Mouse (Mus musculus): Measurements from ENCODE around the gene Trmt2b. TPM values are rescaled to one million over a fixed set of nuclear protein-coding genes. Genes with fewer than 3 reads are reported as not detected.

Gene Trmt2b
- polyA plus RNA-seq, 1 experiment from 2014 or later: 6.6 TPM

DNA sequence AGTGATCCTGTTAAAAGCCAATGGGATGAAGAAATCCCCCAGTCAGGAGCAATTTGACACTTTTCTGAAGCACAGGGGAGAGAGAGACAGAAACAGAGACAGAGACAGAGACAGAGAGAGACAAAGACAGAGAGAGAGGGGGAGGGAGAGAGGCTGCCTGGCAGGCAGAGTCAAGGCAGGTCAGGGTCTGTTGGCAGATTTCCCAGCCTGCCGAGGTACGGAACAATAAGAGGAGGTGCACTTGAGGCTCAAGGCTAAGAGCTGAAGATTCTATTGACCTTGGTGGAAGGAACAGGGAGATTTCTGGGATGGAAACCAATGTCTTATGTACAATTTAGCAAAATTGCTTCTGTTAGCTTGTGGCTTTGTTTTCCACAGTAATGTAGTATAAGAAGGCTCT lies 28.6 kb downstream of the Trmt2b start:
- Histone ChIP-seq H3K27me3 (ENCODE audit: control insufficient read depth, insufficient read depth, low read length) (no peaks in the 10 kb centered on the region), H3K9me3 (ENCODE audit: control insufficient read depth, low read length) (no peaks in the 10 kb centered on the region), H3K4me3 (ENCODE audit: low read depth, low read length) (no peak overlapping the region), H3K4me2 (ENCODE audit: low read depth) (no peak overlapping the region), H3K9ac (ENCODE audit: low read length) (no peak overlapping the region), H3K27ac (ENCODE audit: low read depth, low read length) (no peak overlapping the region), H3K4me1 (ENCODE audit: control insufficient read depth, insufficient read depth, low read length) (no peaks in the 10 kb centered on the region), H3K36me3 (ENCODE audit: control insufficient read depth, insufficient read depth, low read length) (no peaks in the 10 kb centered on the region)
- DNase-seq (ENCODE audit: low spot score) (no peak), ATAC-seq (ENCODE audit: insufficient read depth, low FRiP score, low TSS enrichment) (no peak)
- WGBS: 85% methylated on average over 2 of the region's 2 CpGs

DNA sequence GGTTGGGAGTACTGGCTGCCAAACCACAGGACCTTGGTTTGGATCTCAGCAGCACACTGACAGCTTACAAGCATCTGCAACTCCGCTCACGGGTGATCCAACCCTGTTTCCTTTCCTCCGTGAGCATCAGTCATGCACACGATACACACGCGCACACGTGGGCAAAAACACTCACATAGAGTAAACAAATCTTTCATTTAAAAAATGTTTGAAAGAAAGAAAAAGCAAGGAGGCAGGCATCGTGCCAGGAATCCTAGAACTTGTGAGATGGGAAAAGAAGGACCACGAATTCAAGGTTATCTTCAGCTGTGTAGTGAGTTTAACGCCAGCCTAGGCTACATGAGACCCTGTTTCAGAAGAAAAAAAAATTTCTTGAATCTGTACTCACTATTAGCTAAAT lies 30.8 kb downstream of the Trmt2b start:
- Histone ChIP-seq H3K9me3 (ENCODE audit: control insufficient read depth, low read length) (no peaks in the 10 kb centered on the region), H3K4me2 (ENCODE audit: low read depth) (no peak overlapping the region), H3K36me3 (ENCODE audit: control insufficient read depth, insufficient read depth, low read length) (no peaks in the 10 kb centered on the region), H3K27me3 (ENCODE audit: control insufficient read depth, insufficient read depth, low read length) (no peaks in the 10 kb centered on the region), H3K4me1 (ENCODE audit: control insufficient read depth, insufficient read depth, low read length) (no peaks in the 10 kb centered on the region), H3K27ac (ENCODE audit: low read depth, low read length) (no peak overlapping the region), H3K9ac (ENCODE audit: low read length) (no peak overlapping the region), H3K4me3 (ENCODE audit: low read depth, low read length) (no peak overlapping the region)
- ATAC-seq (ENCODE audit: insufficient read depth, low FRiP score, low TSS enrichment) (no peak), DNase-seq (ENCODE audit: low spot score) (no peak)
- 91% methylated on average over 10 of the region's 10 CpGs for WGBS

DNA sequence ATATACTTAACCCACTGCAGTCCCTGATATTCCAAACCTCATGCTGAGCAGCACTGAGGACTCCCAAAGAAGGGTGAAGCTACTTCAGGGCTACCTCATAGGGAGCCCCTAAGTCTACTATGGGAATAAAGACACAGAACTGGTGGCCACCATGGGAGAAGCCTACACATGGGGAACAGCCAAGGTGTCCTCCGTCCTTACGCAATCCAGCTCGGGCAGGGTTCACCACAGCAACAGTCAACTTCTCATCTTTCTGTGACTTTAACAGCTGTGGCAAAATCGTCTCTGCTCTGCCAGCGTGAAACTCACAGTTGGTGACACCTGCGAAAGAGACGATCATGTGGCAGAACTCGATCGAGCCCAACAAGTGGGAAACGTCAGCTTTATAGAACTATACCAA lies 38.5 kb downstream of the Trmt2b start:
- DNase-seq (ENCODE audit: low spot score) (no peak), ATAC-seq (ENCODE audit: insufficient read depth, low FRiP score, low TSS enrichment) (no peak)
- H3K4me1 ChIP-seq (ENCODE audit: control insufficient read depth, insufficient read depth, low read length): no peaks in the 10 kb centered on the region
- no peak overlapping the region for H3K9ac ChIP-seq (ENCODE audit: low read length)
- H3K4me2 ChIP-seq (ENCODE audit: low read depth): no peak overlapping the region
- H3K9me3 ChIP-seq (ENCODE audit: control insufficient read depth, low read length): no peaks in the 10 kb centered on the region
- no peak overlapping the region for H3K27ac ChIP-seq (ENCODE audit: low read depth, low read length)
- H3K4me3 ChIP-seq (ENCODE audit: low read depth, low read length): no peak overlapping the region
- H3K36me3 ChIP-seq (ENCODE audit: control insufficient read depth, insufficient read depth, low read length): no peaks in the 10 kb centered on the region
- WGBS: 93% methylated on average over 10 of the region's 10 CpGs
- H3K27me3 ChIP-seq (ENCODE audit: control insufficient read depth, insufficient read depth, low read length): no peaks in the 10 kb centered on the region

DNA sequence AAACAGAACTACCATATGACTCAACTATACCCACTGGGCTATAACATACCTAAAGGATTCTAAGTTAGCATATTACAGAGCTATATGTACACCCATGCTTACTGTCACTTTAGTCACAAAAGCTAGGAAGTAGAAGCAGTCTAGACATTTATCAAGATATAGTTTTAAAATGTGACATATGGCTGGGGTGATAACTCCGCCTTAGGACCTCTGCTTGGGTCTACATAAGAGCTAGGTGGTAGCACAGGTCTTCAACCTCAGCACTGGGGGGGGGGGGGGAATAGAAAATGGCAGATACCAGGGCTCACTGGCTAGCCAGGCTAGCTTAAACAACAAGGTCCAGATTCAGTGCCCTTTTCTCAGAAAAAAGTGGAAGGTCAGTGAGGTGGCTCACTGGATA lies 43.7 kb downstream of the Trmt2b start:
- no peaks in the 10 kb centered on the region for H3K4me1 ChIP-seq (ENCODE audit: control insufficient read depth, insufficient read depth, low read length)
- no peak overlapping the region for H3K4me3 ChIP-seq (ENCODE audit: low read depth, low read length)
- ATAC-seq (ENCODE audit: insufficient read depth, low FRiP score, low TSS enrichment) (no peak), DNase-seq (ENCODE audit: low spot score) (no peak)
- no peak overlapping the region for H3K9ac ChIP-seq (ENCODE audit: low read length)
- H3K27me3 ChIP-seq (ENCODE audit: control insufficient read depth, insufficient read depth, low read length): no peaks in the 10 kb centered on the region
- H3K36me3 ChIP-seq (ENCODE audit: control insufficient read depth, insufficient read depth, low read length): no peaks in the 10 kb centered on the region
- no peak overlapping the region for H3K4me2 ChIP-seq (ENCODE audit: low read depth)
- no peak overlapping the region for H3K27ac ChIP-seq (ENCODE audit: low read depth, low read length)
- no peaks in the 10 kb centered on the region for H3K9me3 ChIP-seq (ENCODE audit: control insufficient read depth, low read length)
- WGBS: 89% methylated on average over 1 of the region's 1 CpGs

DNA sequence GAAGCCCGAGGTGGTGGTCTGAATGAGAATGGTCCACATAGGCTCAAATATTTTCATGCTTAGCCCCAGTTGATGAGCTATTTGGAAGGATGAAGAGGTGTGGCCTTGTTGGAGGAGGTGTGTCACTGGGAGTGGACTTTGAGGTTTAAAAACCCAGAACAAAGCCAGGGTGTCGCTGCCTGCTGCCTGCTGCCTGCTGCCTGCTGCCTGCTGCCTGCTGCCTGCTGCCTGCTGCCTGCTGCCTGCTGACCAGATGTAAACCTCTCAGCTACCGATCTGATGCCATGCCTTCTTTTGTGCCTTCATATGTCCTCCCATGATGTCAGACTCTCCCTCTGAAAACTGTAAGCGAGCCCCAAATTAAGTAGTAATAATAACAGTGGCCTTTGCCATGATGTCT lies 54.9 kb downstream of the Trmt2b start, which contains the start of gene Nox1:
Gene Nox1 (minus strand): TSS at position 101 of the 400 bp plus-strand sequence.
- Histone ChIP-seq H3K27ac (ENCODE audit: low read depth, low read length) (no peak within 1 kb of the TSS), H3K4me1 (ENCODE audit: control insufficient read depth, insufficient read depth, low read length) (no peaks in the 10 kb centered on the region), H3K9ac (ENCODE audit: low read length) (no peak within 1 kb of the TSS), H3K36me3 (ENCODE audit: control insufficient read depth, insufficient read depth, low read length) (no peaks in the 10 kb centered on the region), H3K9me3 (ENCODE audit: control insufficient read depth, low read length) (no peaks in the 10 kb centered on the region), H3K4me3 (ENCODE audit: low read depth, low read length) (no peak within 1 kb of the TSS), H3K4me2 (ENCODE audit: low read depth) (no peak within 1 kb of the TSS), H3K27me3 (ENCODE audit: control insufficient read depth, insufficient read depth, low read length) (no peaks in the 10 kb centered on the region)
- 63% methylated on average over 4 of the region's 4 CpGs for WGBS
- DNase-seq (ENCODE audit: low spot score) (no peak), ATAC-seq (ENCODE audit: insufficient read depth, low FRiP score, low TSS enrichment) (no peak)

DNA sequence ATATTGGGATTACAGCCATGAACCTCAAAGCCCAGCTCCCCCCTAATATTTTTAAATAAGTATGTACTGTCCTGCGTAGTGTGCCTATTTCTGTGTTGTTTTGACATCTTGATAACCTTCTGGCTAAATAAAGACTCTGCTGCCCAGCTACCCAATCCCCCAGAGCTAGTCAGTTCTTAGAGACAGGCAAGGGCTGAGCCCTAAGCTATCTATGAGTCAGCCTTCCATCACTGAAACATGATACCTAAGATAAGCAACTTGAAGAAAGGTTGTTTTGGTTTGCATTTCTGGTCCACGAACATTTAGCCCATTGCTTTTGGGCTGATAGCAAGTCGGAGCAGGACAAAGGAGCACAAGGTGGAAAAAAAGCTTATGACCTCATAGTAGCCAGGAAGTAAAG lies 56.2 kb downstream of the Trmt2b start:
- ATAC-seq (ENCODE audit: insufficient read depth, low FRiP score, low TSS enrichment): no peak
- Histone ChIP-seq H3K4me3 (ENCODE audit: low read depth, low read length) (no peak overlapping the region), H3K27ac (ENCODE audit: low read depth, low read length) (no peak overlapping the region), H3K4me1 (ENCODE audit: control insufficient read depth, insufficient read depth, low read length) (no peaks in the 10 kb centered on the region), H3K36me3 (ENCODE audit: control insufficient read depth, insufficient read depth, low read length) (no peaks in the 10 kb centered on the region), H3K9me3 (ENCODE audit: control insufficient read depth, low read length) (no peaks in the 10 kb centered on the region), H3K9ac (ENCODE audit: low read length) (no peak overlapping the region), H3K27me3 (ENCODE audit: control insufficient read depth, insufficient read depth, low read length) (no peaks in the 10 kb centered on the region), H3K4me2 (ENCODE audit: low read depth) (no peak overlapping the region)
- no peak for DNase-seq (ENCODE audit: low spot score)
- 71% methylated on average over 3 of the region's 3 CpGs for WGBS

DNA sequence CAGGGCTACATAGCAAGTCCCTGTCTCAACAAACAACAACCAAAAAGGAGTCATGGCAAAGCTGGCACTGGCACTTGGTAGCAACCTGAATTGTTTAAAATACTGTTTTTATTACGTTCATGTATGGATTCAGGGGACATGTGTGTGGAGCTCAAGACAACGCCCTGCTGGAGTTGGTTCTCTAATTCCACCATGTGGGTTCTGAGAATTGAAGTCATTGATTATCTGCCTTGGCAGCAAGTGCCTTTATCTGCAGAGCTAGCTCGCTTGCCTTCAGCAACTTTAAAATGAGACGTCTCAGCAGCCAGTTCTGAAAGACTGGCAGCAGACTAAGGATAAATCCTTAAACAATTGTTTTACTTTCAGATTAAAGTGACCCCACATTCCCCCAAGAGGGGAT lies 58.6 kb downstream of the Trmt2b start:
- H3K27ac ChIP-seq (ENCODE audit: low read depth, low read length): no peak overlapping the region
- H3K9me3 ChIP-seq (ENCODE audit: control insufficient read depth, low read length): no peaks in the 10 kb centered on the region
- DNase-seq (ENCODE audit: low spot score): no peak
- 79% methylated on average over 4 of the region's 4 CpGs for WGBS
- no peak for ATAC-seq (ENCODE audit: insufficient read depth, low FRiP score, low TSS enrichment)
- no peak overlapping the region for H3K4me3 ChIP-seq (ENCODE audit: low read depth, low read length)
- no peaks in the 10 kb centered on the region for H3K36me3 ChIP-seq (ENCODE audit: control insufficient read depth, insufficient read depth, low read length)
- no peak overlapping the region for H3K4me2 ChIP-seq (ENCODE audit: low read depth)
- H3K9ac ChIP-seq (ENCODE audit: low read length): no peak overlapping the region
- H3K27me3 ChIP-seq (ENCODE audit: control insufficient read depth, insufficient read depth, low read length): no peaks in the 10 kb centered on the region
- H3K4me1 ChIP-seq (ENCODE audit: control insufficient read depth, insufficient read depth, low read length): no peaks in the 10 kb centered on the region

DNA sequence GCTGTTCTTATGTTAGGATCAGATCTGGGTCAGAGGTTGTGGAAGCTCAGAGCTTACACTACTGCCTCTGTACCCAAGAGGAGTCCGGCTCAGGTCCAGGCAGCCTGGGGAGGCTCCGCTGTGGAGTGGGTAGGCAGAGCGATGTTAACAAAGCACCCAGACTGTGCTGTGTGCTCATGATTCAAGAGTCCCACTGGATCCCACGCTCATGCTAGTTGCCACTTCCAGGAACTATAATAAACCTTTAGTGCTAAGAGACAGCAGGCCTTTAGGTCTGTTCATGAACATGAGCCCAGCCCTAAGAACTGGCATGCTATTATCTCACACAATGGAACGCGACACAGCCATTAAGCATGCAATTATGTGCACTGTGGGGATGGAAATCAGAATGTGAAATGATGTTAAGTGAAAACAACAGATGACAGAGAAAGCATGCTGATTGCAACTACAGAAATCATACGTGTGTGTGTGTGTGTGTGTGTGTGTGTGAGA lies 65.6 kb downstream of the Trmt2b start:
- Histone ChIP-seq H3K9me3 (ENCODE audit: control insufficient read depth, low read length) (no peaks in the 10 kb centered on the region), H3K4me3 (ENCODE audit: low read depth, low read length) (no peak overlapping the region), H3K4me1 (ENCODE audit: control insufficient read depth, insufficient read depth, low read length) (no peaks in the 10 kb centered on the region), H3K27ac (ENCODE audit: low read depth, low read length) (no peak overlapping the region), H3K4me2 (ENCODE audit: low read depth) (no peak overlapping the region), H3K9ac (ENCODE audit: low read length) (no peak overlapping the region), H3K27me3 (ENCODE audit: control insufficient read depth, insufficient read depth, low read length) (no peaks in the 10 kb centered on the region), H3K36me3 (ENCODE audit: control insufficient read depth, insufficient read depth, low read length) (no peaks in the 10 kb centered on the region)
- ATAC-seq (ENCODE audit: insufficient read depth, low FRiP score, low TSS enrichment) (no peak), DNase-seq (ENCODE audit: low spot score) (no peak)
- 75% methylated on average over 7 of the region's 7 CpGs for WGBS

DNA sequence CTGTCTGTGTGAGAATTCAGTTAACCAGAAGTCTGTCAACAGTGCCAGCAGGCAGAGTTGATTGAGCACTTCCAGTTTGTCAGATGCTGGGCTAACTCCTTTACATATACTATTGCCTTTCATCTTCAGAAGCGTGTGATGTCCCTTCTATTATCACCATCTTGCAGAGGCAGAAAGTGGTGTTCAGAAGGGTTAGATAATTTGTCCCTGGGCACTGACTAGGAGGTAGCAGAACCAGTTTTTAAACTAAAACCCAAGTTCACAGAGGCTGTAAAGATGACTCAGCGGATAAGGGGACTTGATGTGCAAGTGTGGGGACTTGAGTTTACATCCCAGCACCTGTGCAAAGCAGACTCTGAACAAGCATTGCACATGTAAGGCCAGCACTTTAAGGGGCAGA lies 68.3 kb downstream of the Trmt2b start:
- ATAC-seq (ENCODE audit: insufficient read depth, low FRiP score, low TSS enrichment): no peak

More for the DNA sequence above, 68.3 kb downstream of the Trmt2b start:
- H3K4me2 ChIP-seq (ENCODE audit: low read depth): no peak overlapping the region
- no peak for DNase-seq (ENCODE audit: low spot score)
- 84% methylated on average over 2 of the region's 2 CpGs for WGBS
- no peak overlapping the region for H3K4me3 ChIP-seq (ENCODE audit: low read depth, low read length)
- H3K4me1 ChIP-seq (ENCODE audit: control insufficient read depth, insufficient read depth, low read length): no peaks in the 10 kb centered on the region
- H3K9me3 ChIP-seq (ENCODE audit: control insufficient read depth, low read length): no peaks in the 10 kb centered on the region
- H3K9ac ChIP-seq (ENCODE audit: low read length): no peak overlapping the region
- H3K36me3 ChIP-seq (ENCODE audit: control insufficient read depth, insufficient read depth, low read length): no peaks in the 10 kb centered on the region
- H3K27ac ChIP-seq (ENCODE audit: low read depth, low read length): no peak overlapping the region
- H3K27me3 ChIP-seq (ENCODE audit: control insufficient read depth, insufficient read depth, low read length): no peaks in the 10 kb centered on the region
